Mouse (Mus musculus) adrenal gland, postnatal 10 days (tissue): ENCODE measurements around the gene Olfr1042. TPM values are rescaled to one million over a fixed set of nuclear protein-coding genes. Genes with fewer than 3 reads are reported as not detected.
"Not testable (repeated sequence)": the region's sequence is repeated elsewhere in the genome, so short reads cannot be mapped to it uniquely, and the experiment has no call there.

Experiments
- DNase-seq: peaks from one replicate; pipeline ENCODE4 v3.0.0; 2021; ENCODE audit warnings: mixed read lengths
- long read RNA-seq, 2 experiments: library from polyadenylated mRNA; stranded (forward); transcript quantifications; one replicate each; pipeline ENCODE4 v2.0.0; 2021
- total RNA-seq, 2 experiments: library from RNA; stranded (reverse); gene quantifications; 2 replicates each; pipeline ENCODE4 v1.2.3; 2021

Olfr1042 gene
- total RNA-seq, result not detected
- long read RNA-seq, experiment 1, result 0 reads
- long read RNA-seq, experiment 2, result 0 reads

DNA sequence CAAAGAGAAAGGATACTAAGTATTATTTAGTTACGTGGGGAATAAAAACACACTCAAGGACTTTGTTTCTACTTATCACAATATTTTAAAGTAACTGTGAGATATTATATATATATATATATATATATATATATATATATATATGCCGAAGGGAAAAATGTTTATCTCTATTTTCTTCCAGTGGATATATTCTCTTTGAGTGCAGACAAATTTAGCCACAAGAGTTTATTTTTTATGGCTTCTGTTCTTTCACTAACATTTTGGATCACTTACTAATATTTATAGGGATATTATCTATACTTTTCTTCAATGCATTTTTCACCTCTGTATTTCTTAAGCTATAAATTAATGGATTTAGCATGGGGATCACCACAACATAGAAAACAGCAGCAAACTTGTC is at the start of gene Olfr1042:
Gene Olfr1042 (minus strand): TSS at position 101 of the 400 bp plus-strand sequence.
- DNase-seq, result no peak

DNA sequence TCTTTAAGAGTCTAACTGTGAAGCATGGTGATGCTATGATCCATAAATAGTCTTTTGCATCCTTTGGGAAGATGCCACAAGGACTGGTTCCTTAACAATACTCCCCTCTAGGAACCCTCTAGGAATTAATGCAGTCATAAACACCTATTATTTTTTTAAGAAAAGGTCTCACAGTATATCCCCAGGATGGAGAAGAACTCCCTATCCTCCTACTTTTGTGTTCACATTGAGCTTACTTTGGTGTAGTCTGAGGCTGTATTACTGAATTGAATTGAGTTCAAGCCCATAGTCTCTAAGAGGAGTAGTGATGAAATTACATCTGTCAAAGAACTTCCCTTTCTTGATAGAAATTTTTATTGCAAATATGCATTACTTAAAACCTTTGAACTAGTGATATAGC is 41.3 kb upstream of the Olfr1042 start, which contains the start of gene Olfr1045:
Gene Olfr1045 (minus strand): TSS at position 101 of the 400 bp plus-strand sequence.
- DNase-seq, result no peak

DNA sequence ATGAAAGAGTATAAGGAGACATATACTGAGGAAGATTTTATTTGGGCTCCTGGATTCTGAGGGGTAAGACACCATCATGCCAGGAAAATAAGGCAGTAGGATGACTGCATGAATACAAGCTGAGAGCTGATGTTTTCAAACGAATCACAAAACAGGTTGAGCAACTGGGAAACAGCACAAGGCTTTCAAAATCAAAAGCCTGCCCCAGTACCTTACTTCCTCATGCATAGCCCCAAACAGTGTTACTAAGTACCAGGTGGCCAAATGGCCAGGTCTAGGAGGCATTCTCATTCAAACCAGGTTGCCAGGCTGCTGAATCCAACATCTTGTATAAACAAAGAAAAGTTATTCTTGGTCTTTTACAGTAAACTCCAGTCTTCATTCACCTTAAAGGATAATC is 34.2 kb upstream of the Olfr1042 start:
- no peak for DNase-seq

DNA sequence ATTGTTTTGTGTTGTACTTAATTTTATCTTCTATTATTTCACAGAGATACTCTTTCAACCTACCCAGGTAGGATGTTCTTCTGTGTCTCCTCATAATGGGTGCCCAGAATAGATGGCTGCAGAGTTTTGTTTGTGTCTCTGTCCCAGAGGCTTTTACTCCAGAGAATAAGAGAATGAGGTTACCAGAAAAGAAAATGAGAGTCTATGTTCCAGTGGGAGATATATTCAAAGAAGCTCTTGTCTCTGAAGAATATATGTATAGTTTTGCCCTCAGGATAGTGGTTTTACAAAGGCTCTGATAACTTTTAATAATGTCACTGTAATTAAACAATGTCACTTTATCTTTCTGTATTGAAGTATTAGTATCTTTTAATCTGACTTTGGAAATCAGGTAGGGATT is 23.9 kb upstream of the Olfr1042 start, which contains the start of gene Olfr52:
Gene Olfr52 (minus strand): TSS at position 101 of the 400 bp plus-strand sequence.
- DNase-seq, result no peak

DNA sequence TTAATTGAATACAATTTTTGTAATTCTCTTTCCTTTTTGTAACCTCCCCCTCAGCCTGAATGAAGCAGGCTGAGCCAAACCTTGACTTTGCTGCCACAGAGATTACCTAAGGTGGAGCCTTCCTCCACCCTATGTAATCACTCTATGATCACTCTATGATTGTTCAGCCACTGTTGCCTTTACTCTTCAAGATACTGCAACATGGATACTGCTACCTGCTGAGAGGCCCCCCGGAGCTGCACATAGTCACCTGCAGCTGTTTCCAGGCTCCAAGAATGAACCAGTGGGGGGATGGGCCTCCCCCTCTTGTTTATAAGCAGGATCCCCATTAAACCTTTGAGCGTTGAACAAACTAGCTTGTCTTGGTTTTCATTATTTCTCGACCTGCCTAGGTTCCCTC is 18.3 kb upstream of the Olfr1042 start:
- no peak for DNase-seq

DNA sequence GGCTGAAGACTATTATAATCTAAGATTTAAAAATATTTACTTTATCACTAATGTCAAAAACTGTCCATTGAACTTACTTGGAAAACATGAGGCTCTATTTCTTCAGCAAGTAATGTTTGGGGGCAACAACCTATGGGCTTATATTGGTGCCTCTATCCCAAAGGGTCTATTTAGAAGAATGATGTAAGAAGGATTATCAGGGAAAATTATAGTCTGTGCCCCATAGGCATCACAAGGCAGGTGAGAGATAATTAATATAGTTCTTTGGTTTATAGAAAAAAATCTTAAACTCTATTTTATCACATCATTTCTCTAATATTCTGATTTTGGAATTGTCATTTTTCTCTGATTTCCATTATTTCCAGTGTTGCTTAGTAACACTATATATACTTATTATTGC is 16.1 kb upstream of the Olfr1042 start, which contains the start of gene Olfr1044:
Gene Olfr1044 (minus strand): TSS at position 101 of the 400 bp plus-strand sequence.
- no peak for DNase-seq

DNA sequence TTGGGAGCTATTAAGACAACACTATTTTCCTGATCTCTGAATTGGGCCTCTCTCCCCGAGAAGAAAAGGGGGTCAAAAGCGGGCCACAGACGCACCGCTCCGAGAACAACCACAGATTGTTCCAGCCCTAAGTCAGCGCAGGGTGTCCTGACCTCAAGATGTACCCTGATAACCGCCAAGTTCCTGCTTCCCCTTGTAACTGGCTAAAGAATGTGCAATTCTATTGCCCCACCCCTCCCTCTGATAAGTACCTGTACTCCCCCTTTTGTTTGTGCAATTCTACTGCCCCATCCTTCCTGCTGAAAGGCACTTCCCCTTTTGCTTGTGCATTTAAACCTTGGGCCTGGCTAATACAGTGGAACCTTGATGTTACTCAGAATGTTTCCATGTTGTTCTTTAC is 13.8 kb upstream of the Olfr1042 start:
- DNase-seq, result not testable (repeated sequence)

DNA sequence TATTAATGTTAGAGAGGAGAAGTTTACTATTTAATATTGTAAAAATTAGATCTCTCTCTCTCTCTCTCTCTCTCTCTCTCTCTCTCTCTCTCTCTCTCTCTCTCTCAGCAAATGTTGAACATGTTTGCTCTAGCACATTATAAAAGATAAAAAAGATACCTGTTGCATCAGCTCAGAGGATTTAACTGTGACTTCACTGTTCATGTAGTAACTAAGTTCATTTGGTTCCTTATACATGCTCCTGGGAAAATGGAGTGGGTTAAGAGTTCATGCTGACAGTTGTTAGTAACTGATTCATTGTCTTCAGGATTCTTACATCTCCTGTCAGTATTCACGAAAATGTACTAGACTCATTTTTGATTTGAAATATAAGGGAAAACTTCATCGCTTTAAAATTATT is 5.8 kb upstream of the Olfr1042 start, which contains the start of gene Olfr1043:
Gene Olfr1043 (minus strand): TSS at position 101 of the 400 bp plus-strand sequence.
- DNase-seq, result no peak

DNA sequence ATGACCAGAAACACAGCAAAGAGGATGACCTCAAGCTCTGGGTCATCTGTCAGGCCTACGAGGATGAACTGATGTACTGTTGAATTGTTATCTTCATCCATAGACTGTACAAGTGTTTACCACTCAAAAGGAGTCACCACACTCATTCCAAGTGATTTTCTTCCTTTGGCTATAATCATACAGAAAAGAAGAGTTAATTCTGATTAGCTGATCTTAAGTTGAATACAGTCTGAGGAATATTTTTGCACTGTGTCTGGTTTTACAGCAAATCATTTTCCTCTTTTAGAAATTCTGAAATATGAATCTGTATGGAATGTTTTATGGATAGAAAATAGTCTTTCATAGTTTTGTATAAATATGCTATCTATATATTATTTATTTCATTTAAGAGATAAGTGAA is 15.0 kb downstream of the Olfr1042 start, which contains the start of gene Olfr1040:
Gene Olfr1040 (minus strand): TSS at position 101 of the 400 bp plus-strand sequence.
- no peak for DNase-seq

DNA sequence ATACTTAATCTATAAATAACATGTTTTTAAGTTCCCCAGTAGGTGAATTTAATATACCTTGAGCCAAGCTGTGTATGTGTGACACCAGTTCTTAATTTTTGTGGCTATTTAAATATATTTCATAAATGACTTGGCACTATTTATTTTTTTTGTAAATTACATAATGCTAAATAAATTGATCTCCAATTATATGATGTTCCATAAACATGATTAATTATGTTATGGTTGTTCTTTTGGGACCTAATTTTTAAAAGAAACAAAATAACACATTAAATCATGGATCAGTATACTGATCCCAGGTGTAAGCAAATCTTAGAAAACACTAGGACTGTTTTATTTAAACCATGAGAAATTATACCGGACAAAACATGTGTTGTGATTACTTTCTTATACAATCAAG is 25.8 kb downstream of the Olfr1042 start, which contains the start of gene Olfr1039:
Gene Olfr1039 (minus strand): TSS at position 101 of the 400 bp plus-strand sequence.
- DNase-seq, result no peak

Other genes starting within 250 kb of the Olfr1042 start
- not detected for gene Olfr1025-ps1, start 246.6 kb downstream of the Olfr1042 start, total RNA-seq
- gene Olfr1026, start 240.3 kb downstream of the Olfr1042 start, total RNA-seq, result not detected
- gene Olfr1028, start 211.4 kb downstream of the Olfr1042 start, total RNA-seq, result not detected
- gene Olfr1029, start 187.9 kb downstream of the Olfr1042 start, total RNA-seq, result not detected
- gene Olfr1030, start 182.6 kb downstream of the Olfr1042 start, total RNA-seq, result not detected
- gene Olfr1031, start 171.5 kb downstream of the Olfr1042 start, total RNA-seq, result not detected
- gene Olfr1032, start 156.3 kb downstream of the Olfr1042 start, total RNA-seq, result not detected
- gene Olfr1033, start 141.2 kb downstream of the Olfr1042 start, total RNA-seq, result 1 to 10 TPM; 2.8 to 3.9 TPM
- under 1 TPM; 0.12 to 0.15 TPM for gene Olfr1034, start 116.0 kb downstream of the Olfr1042 start, total RNA-seq
- not detected for gene Olfr1036, start 87.8 kb downstream of the Olfr1042 start, total RNA-seq
- gene Olfr1037, start 74.5 kb downstream of the Olfr1042 start, total RNA-seq, result not detected
- not detected for gene Olfr1039, start 25.9 kb downstream of the Olfr1042 start, total RNA-seq
- not detected for gene Olfr1040, start 15.1 kb downstream of the Olfr1042 start, total RNA-seq
- not detected for gene Olfr1043, start 5.7 kb upstream of the Olfr1042 start, total RNA-seq
- gene Olfr1044, start 16.0 kb upstream of the Olfr1042 start, total RNA-seq, result not detected
- gene Olfr52, start 23.8 kb upstream of the Olfr1042 start, total RNA-seq, result not detected
- gene Olfr1045, start 41.2 kb upstream of the Olfr1042 start, total RNA-seq, result not detected
- not detected for gene Olfr1046, start 57.5 kb upstream of the Olfr1042 start, total RNA-seq
- not detected for gene Olfr1047, start 69.6 kb upstream of the Olfr1042 start, total RNA-seq
- gene Olfr1048, start 78.5 kb upstream of the Olfr1042 start, total RNA-seq, result not detected
- not detected for gene Olfr1049, start 96.5 kb upstream of the Olfr1042 start, total RNA-seq
- not detected for gene Olfr1051, start 117.2 kb upstream of the Olfr1042 start, total RNA-seq
- not detected for gene Olfr1052, start 130.6 kb upstream of the Olfr1042 start, total RNA-seq
- gene Olfr1053, start 153.4 kb upstream of the Olfr1042 start, total RNA-seq, result not detected
- gene Olfr1054, start 173.6 kb upstream of the Olfr1042 start, total RNA-seq, result not detected
- gene Olfr1055, start 188.4 kb upstream of the Olfr1042 start, total RNA-seq, result not detected
- not detected for gene Olfr1056, start 200.6 kb upstream of the Olfr1042 start, total RNA-seq
- not detected for gene Olfr1057, start 216.6 kb upstream of the Olfr1042 start, total RNA-seq
- gene Olfr1058, start 226.7 kb upstream of the Olfr1042 start, total RNA-seq, result not detected